Mouse (Mus musculus): ENCODE results near the gene Tnxb. TPM values are rescaled to one million over a fixed set of nuclear protein-coding genes. Genes with fewer than 3 reads are reported as not detected.

The Tnxb gene
- polyA plus RNA-seq, 1 experiment from 2014 or later = 0.24 TPM

- peak; percentile 96 for ATAC-seq (replicated peaks; ENCODE audit: insufficient number of reproducible peaks, low FRiP score, low TSS enrichment)
- Histone ChIP-seq H3K27me3 (ENCODE audit: control insufficient read depth, insufficient read depth, low read length) (no peaks in the 10 kb centered on the region), H3K9ac (ENCODE audit: low read depth, low read length) (peak within 1 kb of the TSS; percentile 84), H3K27ac (ENCODE audit: low read depth, low read length) (peak within 1 kb of the TSS; percentile 22; the same call in 1 of the 2 replicates), H3K4me1 (ENCODE audit: control insufficient read depth, insufficient read depth, low read length) (peaks cover 15% of the 10 kb centered on the region), H3K36me3 (ENCODE audit: control insufficient read depth, insufficient read depth, low read length) (peaks cover 10% of the 10 kb centered on the region), H3K4me3 (ENCODE audit: low read depth, low read length) (peak within 1 kb of the TSS; percentile 93), H3K9me3 (replicated peaks; ENCODE audit: control insufficient read depth, low read length) (no peaks in the 10 kb centered on the region), H3K4me2 (peak within 1 kb of the TSS; percentile 88)
- WGBS (ENCODE audit: insufficient replicate concordance) = 1% methylated on average over 66 of the region's 66 CpGs
These were observed 23.2 kb upstream of the Tnxb start, which contains the start of gene Atf6b for GRCm38 (mm10) chr17:34646906-34647787. Gene Atf6b (plus strand): TSS chr17:34647146.

- Histone ChIP-seq H3K4me2 (peak overlapping the region; percentile 88), H3K4me1 (ENCODE audit: control insufficient read depth, insufficient read depth, low read length) (peaks cover 15% of the 10 kb centered on the region), H3K36me3 (ENCODE audit: control insufficient read depth, insufficient read depth, low read length) (peaks cover 15% of the 10 kb centered on the region), H3K9ac (ENCODE audit: low read depth, low read length) (peak overlapping the region; percentile 84), H3K27ac (ENCODE audit: low read depth, low read length) (no peak overlapping the region), H3K4me3 (ENCODE audit: low read depth, low read length) (peak overlapping the region; percentile 93; the same call in 1 of the 2 replicates), H3K9me3 (replicated peaks; ENCODE audit: control insufficient read depth, low read length) (no peaks in the 10 kb centered on the region), H3K27me3 (ENCODE audit: control insufficient read depth, insufficient read depth, low read length) (no peaks in the 10 kb centered on the region)
- ATAC-seq (replicated peaks; ENCODE audit: insufficient number of reproducible peaks, low FRiP score, low TSS enrichment) = no peak
- WGBS (ENCODE audit: insufficient replicate concordance) = 83% methylated on average over 16 of the region's 16 CpGs
These were observed 22.0 kb upstream of the Tnxb start for GRCm38 (mm10) chr17:34648141-34648890.

DNA sequence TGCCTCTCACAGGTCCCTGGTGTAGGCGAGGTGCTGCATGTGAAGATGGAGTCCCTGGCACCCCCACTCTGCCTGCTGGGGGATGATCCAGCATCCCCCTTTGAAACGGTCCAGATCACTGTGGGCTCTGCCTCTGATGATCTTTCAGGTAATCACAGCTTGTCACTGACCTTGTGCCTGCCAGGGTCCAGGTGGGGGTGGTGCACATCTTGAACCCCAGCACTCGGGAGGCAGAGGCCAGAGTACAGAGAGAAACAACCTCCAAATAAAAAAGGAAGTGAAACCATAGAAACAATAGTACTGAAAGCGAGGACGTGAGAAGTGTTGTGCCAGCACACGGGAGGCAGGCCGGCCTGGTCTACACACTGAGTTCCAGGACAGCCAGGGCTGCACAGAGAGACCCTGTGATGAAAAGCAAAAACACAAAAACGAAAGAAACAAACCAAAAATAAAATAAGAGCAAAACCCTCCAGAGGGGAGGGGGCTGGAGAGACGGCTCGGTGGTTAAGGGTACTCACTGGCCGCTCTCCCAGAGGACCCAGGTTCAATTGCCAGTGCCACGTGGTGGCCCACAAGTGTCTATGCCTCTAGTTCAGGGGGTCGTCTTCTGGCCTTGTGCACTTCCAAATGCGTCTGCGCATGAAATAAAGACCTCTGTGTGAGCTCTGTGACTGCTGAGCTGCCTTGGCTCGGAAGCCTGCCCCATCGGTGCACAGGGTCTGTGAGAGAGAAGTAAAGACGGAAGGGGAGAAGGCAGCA lies 21.1 kb upstream of the Tnxb start:
- H3K9me3 ChIP-seq (replicated peaks; ENCODE audit: control insufficient read depth, low read length) = no peaks in the 10 kb centered on the region
- H3K27ac ChIP-seq (ENCODE audit: low read depth, low read length) = no peak overlapping the region
- H3K4me3 ChIP-seq (ENCODE audit: low read depth, low read length) = no peak overlapping the region
- ATAC-seq (replicated peaks; ENCODE audit: insufficient number of reproducible peaks, low FRiP score, low TSS enrichment) = no peak
- H3K4me1 ChIP-seq (ENCODE audit: control insufficient read depth, insufficient read depth, low read length) = peaks cover 15% of the 10 kb centered on the region
- H3K36me3 ChIP-seq (ENCODE audit: control insufficient read depth, insufficient read depth, low read length) = peaks cover 15% of the 10 kb centered on the region
- no peak overlapping the region for H3K4me2 ChIP-seq
- no peak overlapping the region for H3K9ac ChIP-seq (ENCODE audit: low read depth, low read length)
- no peaks in the 10 kb centered on the region for H3K27me3 ChIP-seq (ENCODE audit: control insufficient read depth, insufficient read depth, low read length)
- WGBS (ENCODE audit: insufficient replicate concordance) = 88% methylated on average over 18 of the region's 18 CpGs

DNA sequence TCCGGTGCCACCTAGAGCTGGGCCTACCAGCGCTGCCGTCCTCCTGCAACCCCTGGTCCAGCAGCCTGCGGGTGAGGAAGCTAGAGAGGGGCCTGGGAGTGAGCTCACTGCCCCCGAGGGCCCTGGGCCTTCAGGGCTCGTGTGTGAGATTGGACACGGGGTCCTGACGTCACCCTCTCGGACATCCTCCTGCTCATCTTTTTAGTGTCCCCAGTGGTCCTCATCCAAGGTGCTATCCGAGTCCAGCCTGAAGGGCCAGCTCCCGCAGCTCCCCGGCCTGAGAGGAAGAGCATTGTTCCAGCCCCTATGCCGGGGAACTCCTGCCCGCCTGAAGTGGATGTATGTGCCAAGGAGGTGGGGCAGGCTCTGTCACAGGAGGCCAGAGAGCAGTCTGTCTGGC lies 19.6 kb upstream of the Tnxb start:
- 88% methylated on average over 14 of the region's 14 CpGs for WGBS (ENCODE audit: insufficient replicate concordance)

DNA sequence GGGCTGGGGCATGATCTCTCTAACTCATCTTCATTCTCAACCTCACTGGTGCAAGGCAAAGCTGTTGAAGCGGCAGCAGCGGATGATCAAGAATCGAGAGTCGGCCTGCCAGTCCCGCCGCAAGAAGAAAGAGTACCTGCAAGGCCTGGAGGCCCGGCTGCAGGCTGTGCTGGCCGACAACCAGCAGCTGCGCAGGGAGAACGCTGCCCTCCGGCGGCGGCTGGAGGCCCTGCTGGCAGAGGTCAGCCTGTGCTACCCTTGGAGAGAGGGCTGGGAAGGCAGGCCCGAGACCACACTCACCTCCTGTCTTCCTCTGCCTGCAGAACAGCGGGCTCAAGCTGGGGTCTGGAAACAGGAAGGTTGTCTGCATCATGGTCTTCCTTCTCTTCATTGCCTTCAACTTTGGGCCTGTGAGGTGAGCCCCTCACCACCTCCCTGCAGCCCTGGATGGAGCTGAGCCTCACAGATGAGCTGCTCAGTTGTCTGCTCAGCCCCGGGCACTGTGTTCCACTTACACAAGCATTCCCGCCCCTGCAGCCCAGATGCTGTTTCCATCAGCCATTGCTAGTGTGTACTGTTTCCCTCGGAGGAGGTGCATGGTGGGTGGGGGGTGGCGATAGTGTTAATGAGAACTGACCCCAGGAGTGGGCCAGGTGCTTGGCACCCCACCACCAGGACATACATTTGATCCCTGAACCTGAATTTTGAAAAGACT lies 18.7 kb upstream of the Tnxb start:
- ATAC-seq (replicated peaks; ENCODE audit: insufficient number of reproducible peaks, low FRiP score, low TSS enrichment) = no peak
- Histone ChIP-seq H3K9me3 (replicated peaks; ENCODE audit: control insufficient read depth, low read length) (no peaks in the 10 kb centered on the region), H3K27me3 (ENCODE audit: control insufficient read depth, insufficient read depth, low read length) (no peaks in the 10 kb centered on the region; the same call in 1 of the 2 replicates), H3K9ac (ENCODE audit: low read depth, low read length) (no peak overlapping the region), H3K36me3 (ENCODE audit: control insufficient read depth, insufficient read depth, low read length) (peaks cover 15% of the 10 kb centered on the region), H3K4me2 (no peak overlapping the region), H3K4me3 (ENCODE audit: low read depth, low read length) (no peak overlapping the region), H3K4me1 (ENCODE audit: control insufficient read depth, insufficient read depth, low read length) (peaks cover 20% of the 10 kb centered on the region), H3K27ac (ENCODE audit: low read depth, low read length) (no peak overlapping the region)
- 55% methylated on average over 19 of the region's 19 CpGs for WGBS (ENCODE audit: insufficient replicate concordance)

More for the DNA sequence above, 19.6 kb upstream of the Tnxb start:
- H3K27ac ChIP-seq (ENCODE audit: low read depth, low read length) = no peak overlapping the region
- no peak overlapping the region for H3K9ac ChIP-seq (ENCODE audit: low read depth, low read length)
- H3K36me3 ChIP-seq (ENCODE audit: control insufficient read depth, insufficient read depth, low read length) = peaks cover 15% of the 10 kb centered on the region
- no peaks in the 10 kb centered on the region; the same call in 1 of the 2 replicates for H3K27me3 ChIP-seq (ENCODE audit: control insufficient read depth, insufficient read depth, low read length)
- no peak overlapping the region for H3K4me3 ChIP-seq (ENCODE audit: low read depth, low read length)
- peaks cover 16% of the 10 kb centered on the region for H3K4me1 ChIP-seq (ENCODE audit: control insufficient read depth, insufficient read depth, low read length)
- no peak for ATAC-seq (replicated peaks; ENCODE audit: insufficient number of reproducible peaks, low FRiP score, low TSS enrichment)
- H3K9me3 ChIP-seq (replicated peaks; ENCODE audit: control insufficient read depth, low read length) = no peaks in the 10 kb centered on the region
- no peak overlapping the region for H3K4me2 ChIP-seq

DNA sequence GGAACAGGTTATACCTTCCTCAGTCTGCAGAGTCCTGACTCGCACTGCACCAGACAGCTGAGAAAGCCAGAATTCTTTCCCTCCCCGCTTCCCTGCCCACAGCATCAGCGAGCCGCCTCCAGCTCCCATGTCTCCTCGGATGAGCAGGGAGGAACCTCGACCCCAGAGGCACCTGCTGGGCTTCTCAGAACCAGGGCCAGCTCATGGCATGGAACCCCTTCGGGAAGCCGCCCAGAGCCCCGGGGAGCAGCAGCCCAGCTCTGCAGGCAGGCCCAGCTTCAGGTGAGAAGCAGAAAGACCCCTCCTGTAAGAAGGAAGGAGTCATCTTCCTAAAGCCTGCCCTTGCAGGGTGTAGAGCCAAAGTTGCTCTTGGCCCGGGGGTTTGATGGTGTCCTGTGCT lies 17.8 kb upstream of the Tnxb start:
- no peak overlapping the region for H3K4me3 ChIP-seq (ENCODE audit: low read depth, low read length)
- H3K4me2 ChIP-seq = no peak overlapping the region
- H3K27me3 ChIP-seq (ENCODE audit: control insufficient read depth, insufficient read depth, low read length) = no peaks in the 10 kb centered on the region; the same call in none of the 2 replicates
- 92% methylated on average over 10 of the region's 10 CpGs for WGBS (ENCODE audit: insufficient replicate concordance)
- no peak overlapping the region for H3K27ac ChIP-seq (ENCODE audit: low read depth, low read length)
- peaks cover 19% of the 10 kb centered on the region for H3K4me1 ChIP-seq (ENCODE audit: control insufficient read depth, insufficient read depth, low read length)
- H3K9ac ChIP-seq (ENCODE audit: low read depth, low read length) = no peak overlapping the region
- H3K36me3 ChIP-seq (ENCODE audit: control insufficient read depth, insufficient read depth, low read length) = peaks cover 15% of the 10 kb centered on the region
- no peak for ATAC-seq (replicated peaks; ENCODE audit: insufficient number of reproducible peaks, low FRiP score, low TSS enrichment)
- no peaks in the 10 kb centered on the region for H3K9me3 ChIP-seq (replicated peaks; ENCODE audit: control insufficient read depth, low read length)

DNA sequence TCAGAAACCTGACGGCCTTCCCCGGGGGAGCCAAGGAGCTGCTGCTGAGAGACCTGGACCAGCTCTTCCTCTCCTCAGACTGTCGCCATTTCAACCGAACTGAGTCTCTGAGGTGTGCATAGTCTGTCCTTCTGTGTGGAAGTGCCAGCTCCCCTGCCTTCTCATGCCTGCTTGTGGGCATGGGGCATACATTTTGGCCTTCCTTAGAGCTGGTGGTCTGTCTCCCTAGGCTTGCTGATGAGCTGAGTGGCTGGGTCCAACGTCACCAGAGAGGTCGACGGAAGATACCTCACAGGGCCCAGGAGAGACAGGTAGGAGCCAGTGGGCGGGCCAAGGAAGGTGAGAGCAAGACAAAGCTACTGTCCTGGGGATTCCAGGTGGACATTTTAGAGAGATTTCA lies 17.4 kb upstream of the Tnxb start:
- peaks cover 15% of the 10 kb centered on the region for H3K4me1 ChIP-seq (ENCODE audit: control insufficient read depth, insufficient read depth, low read length)
- no peaks in the 10 kb centered on the region for H3K9me3 ChIP-seq (replicated peaks; ENCODE audit: control insufficient read depth, low read length)
- ATAC-seq (replicated peaks; ENCODE audit: insufficient number of reproducible peaks, low FRiP score, low TSS enrichment) = no peak
- no peak overlapping the region for H3K27ac ChIP-seq (ENCODE audit: low read depth, low read length)
- H3K9ac ChIP-seq (ENCODE audit: low read depth, low read length) = no peak overlapping the region
- no peaks in the 10 kb centered on the region; the same call in none of the 2 replicates for H3K27me3 ChIP-seq (ENCODE audit: control insufficient read depth, insufficient read depth, low read length)
- H3K36me3 ChIP-seq (ENCODE audit: control insufficient read depth, insufficient read depth, low read length) = peaks cover 15% of the 10 kb centered on the region
- no peak overlapping the region for H3K4me3 ChIP-seq (ENCODE audit: low read depth, low read length)
- 87% methylated on average over 8 of the region's 8 CpGs for WGBS (ENCODE audit: insufficient replicate concordance)
- H3K4me2 ChIP-seq = no peak overlapping the region

Data from heart, embryonic 11.5 days (tissue).